Mouse (Mus musculus) cortical plate, adult 2 months (tissue): ENCODE measurements at regions not wholly inside any gene's neighbourhood (a gene's known extent, or its start where the extent isn't known, plus 50 kb on each side); places are given as distances from the start of the nearest gene placed in this dataset.

Experiments used
- CTCF ChIP-seq: fragments of 200-500 bp; IDR thresholded peaks from 2 replicates; pipeline ENCODE4 v1.5.1; 2011; ENCODE audit warnings: mild to moderate bottlenecking, control low read depth, low read length; ENCODE audit not compliant: insufficient read depth; ENCODE audit errors: extremely low read depth
- POLR2A ChIP-seq: fragments of 200-500 bp; IDR thresholded peaks from 2 replicates; pipeline ENCODE4 v1.6.1; 2011; ENCODE audit warnings: mild to moderate bottlenecking, low read length, control low read depth; ENCODE audit not compliant: insufficient read depth; ENCODE audit errors: extremely low read depth

- no peak for TF ChIP-seq CTCF
- TF ChIP-seq POLR2A: no peak
These were observed 65.4 kb upstream of the Gadd45a start for GRCm38 (mm10) chr6:67102541-67103134.
